Mouse (Mus musculus) right cerebral cortex, adult 18-20 months (tissue): Measurements from ENCODE around the gene Adarb1.

Experiments
- DNase-seq: peaks from one replicate; pipeline ENCODE4 v3.0.0; 2022; ENCODE audit warnings: mixed read lengths

Gene Adarb1

DNA sequence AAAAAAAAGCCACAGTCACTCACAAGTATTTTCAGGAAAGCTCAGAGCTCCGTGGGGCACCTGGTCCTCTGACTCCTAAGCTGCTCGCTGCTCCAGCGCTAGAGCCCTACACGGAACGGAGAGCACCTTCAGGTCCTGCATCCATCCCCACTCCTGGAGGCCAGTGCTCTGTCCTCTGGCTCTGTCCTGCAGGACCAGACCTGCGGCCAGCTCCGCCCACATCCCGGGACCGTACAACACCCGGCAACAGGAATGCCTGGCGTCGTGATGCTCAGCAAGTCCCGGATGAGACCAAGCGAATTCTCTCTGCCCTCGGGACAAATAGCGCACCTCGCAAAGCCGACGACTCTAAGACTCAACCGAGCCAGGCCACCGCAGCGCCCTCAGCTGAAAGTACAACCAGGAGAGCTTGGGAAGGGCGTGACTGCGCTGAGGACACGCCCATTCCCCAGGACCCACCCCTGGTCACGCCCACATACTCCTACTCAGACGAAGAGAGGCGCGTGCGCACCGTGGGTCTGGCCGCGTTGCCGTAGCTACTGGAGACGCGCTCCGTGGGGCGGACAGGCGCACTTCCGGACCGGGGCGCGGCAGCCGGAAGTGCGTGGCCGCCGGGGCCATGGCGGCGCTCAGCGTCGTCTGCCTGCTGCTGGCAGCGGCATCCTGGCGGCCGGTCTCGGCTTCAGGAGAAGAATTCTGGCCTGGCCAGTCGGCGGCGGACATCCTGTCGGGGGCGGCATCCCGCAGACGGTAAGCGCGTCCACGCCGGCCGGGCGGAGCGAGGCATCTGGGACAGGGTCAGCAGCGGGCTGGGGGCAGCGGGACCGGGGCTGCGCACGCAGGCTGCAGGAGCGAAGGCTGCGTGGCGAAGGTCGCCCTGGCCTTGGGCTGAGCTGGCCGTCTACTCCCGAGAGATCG, 159.1 kb downstream of the Adarb1 start, which contains the start of gene Pofut2:
Gene Pofut2 (plus strand): TSS at position 515 of the 918 bp plus-strand sequence.
- peak; percentile 96 for DNase-seq

DNA sequence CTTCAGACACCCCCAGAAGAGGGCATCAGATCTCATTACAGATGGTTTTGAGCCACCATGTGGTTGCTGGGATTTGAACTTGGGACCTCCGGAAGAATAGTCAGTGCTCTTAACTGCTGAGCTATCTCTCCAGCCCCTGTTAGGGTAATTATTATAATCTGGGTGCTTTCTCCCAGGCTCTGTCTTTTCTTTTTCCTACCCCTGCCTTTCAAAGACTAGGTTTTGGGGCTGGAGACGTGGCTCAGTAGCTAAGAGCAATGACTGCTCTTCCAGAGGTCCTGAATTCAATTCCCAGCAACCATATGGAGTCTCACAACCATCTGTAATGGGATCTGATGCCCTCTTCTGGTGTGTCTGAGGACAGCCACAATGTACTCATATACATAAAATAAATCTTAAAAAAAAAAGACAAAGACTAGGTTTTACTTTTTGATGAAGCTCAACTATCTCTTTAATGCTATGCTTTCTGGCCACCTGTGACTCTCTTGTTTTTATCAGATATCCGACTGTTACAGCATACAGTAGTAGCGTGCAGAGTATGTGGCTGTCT, 160.0 kb downstream of the Adarb1 start:
- DNase-seq, result no peak

DNA sequence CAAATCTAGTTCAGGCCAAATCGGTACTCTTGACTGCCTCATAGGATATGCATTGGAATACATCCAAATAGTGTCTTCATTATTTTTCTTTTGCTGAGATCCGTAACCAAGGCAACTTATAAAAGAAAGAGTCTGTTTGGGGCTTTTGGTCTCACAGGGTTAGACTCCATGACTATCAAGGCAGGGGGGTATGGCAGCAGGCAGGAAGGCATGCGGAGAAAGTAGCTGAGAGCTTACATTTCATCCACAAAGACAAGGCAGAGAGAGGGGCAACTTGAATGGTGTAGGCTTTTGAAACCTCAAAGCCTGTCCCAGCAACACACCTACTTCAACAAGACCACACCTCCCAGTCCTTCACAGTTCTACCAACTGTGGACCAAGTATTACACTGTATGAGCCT, 162.4 kb downstream of the Adarb1 start:
- DNase-seq, result no peak

DNA sequence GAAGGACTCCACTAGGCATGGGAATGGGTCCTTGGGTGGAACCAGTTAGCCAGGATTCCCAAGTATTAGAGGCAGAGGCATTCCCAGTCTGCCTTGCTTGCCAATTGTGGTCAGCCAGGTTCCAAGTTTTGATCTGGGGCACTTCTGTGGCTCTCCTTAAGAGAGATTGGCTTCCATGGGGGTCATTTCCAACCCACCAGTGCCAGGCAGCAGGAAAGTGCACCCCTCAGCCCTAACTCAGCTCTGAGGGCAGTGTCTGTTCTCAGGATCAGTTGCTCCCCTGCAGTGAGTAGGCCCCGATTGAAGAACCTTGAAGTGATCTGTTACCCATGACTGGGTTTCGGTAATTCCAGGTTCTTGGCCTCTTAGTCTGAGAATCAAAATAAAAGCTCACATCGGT, 162.8 kb downstream of the Adarb1 start:
- DNase-seq, result no peak

DNA sequence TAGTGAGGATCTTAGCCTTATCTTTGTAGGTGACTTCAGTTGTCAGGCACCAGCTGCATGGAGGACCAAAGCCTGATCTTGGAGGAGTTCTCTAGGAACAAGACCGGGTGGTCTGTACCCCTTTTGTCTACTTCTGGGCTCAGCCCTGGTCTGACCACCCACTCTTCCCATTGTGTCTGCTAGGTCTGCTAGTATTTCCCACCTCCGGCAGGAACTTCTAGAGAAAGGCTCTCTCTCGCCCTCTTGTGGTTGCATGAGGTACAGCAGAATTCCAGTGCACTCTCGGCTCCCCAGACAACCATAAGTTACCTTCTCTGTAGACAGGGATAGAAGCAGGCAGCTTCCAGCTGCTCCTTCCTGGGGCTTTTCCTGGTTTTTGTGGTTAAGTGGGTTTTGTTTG, 165.3 kb downstream of the Adarb1 start:
- peak; percentile 80 for DNase-seq

DNA sequence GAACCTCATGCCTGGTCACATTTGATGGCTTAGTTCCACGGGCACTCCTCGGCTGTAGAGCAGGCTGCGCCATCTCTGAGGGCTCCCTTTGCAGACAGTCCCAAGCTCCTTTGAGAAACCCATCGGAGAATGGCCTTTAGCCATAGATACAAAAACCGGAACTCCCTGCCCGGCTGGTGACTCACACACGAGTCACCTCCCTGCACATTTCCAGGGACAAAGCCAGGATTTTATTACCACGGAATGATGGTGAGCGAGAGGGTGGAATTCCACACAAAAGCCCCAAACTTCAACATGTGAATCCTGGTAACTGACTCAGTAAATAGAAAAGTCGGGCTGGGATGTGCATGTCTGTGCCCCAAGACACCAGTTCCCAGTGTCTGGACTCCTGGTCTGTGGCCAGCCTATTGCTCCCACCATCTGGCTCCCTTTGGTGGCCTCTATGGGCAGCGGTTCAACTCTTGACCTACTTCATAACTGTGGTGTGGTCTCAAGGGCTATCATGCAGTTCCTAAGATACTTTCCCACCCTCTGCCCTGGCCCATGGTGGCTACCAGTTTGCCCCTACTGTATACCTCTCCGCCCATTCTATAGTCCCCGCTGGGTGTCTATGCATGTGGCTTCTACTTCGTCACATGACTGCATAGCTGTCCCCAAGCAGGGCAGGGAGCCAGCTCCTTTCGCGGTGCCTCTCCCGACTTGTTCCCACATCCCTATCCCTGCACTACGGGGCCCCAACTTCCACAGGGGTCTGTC, 166.1 kb downstream of the Adarb1 start:
- DNase-seq, result peak; percentile 31

DNA sequence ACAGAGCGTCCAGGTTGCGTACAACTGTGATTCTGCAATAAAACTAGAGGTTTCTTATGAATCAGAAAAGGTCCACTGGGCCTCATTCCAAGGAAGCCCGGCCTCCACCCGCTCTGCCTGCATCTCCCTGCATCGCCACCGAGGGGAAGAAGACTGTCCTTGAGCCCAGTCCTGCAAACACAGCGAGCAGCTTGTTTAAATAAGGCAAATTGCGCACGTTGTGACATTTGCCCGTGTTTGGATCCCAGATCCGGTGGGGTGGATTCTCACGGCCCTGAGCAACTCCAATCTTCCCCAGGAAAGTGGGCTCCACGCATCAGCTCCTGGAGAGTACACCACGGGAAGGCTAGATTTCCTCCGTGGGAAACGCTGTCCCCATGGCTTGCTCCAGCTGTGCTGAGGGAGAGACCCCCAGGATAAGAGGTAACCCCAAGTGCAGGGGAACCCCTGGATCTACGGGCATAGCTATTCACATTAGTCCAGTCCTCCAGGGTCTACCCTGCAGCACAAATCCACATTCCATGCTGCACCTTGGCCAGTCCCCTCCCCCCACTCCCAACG, 166.8 kb downstream of the Adarb1 start:
- DNase-seq, result no peak

DNA sequence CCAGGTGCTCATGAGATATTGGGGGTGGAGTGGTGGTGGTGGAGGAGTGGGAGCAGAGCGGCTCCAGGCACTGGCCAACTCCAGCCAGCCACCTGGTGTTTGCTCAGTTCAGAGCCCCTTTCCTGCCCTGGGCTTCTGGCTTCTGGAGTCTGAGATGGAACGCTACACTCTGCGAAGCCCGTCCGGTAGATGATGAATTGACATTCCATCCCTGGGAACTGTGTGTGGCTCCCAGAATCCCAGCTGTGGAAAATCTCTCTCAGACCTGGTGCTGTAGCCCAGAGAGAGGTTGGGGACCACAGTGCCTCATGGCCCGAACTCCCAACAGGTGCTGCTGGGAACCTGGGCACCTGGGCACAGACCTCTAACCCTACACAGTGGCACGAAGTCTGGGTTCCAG, 170.4 kb downstream of the Adarb1 start:
- DNase-seq, result no peak

DNA sequence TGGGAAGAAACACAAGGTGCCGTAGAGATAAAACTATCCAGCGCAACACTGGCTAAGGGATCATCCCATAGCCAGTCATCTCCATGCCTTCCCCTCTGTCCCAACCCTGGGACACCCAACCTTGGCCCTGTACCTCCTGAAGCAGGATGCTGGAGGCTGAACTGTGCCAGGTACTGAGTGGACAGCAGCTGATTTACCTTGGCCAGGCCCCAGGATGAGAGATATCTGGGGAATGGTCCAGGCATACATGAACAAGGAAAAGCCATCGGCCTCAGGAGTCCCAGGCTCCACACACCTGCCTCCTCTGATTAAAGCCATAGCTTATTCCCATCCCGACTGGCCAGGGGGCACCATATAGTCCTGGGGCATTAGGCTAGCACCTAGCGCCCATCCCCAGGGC, 171.0 kb downstream of the Adarb1 start:
- no peak for DNase-seq

DNA sequence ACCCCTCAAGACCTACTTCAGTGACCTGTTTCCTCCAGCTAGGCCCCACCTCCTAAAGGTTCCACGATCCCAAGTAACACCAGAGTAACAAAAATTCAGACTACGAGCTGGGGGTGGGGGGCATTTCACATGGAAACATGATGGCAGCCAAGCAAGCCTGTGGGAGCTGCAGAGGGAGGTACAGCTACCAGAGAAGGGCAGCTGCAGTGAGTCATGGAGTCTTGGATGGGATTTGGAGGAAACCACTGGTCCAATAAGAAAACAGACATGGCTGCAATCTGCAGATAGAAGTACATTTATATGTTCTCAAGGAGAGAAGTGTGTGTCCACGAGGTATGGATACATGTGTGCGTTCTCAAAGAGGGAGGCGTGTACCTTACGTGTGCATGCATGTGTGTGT, 173.3 kb downstream of the Adarb1 start:
- no peak for DNase-seq

DNA sequence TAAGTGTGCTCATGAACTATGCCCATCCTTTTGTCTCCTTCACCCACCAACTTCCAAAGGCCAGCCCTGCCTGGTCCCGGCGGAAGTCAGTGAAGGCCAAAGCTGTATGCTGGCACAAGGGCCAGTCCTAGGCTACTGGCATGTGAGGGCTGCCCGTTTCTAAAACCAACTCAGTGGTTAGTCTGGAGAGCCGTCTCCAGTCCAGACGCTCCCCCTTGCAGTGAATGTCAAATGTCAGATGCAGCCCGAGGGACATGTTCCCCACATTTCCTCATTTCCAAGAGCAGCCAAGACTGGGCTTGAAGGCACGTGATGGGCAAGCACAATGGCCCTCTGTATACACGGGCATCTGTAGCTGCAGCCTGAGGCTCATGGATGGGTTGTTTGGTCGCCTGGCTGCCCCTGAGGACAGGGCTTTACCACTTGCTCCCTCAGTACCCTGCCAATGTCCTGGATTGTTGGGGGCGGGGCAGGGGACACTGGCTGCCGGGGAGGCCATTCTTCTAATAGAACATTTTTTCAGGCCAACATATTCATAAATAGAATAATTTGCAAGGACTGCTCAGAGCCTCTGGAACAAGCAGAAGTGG, 174.4 kb downstream of the Adarb1 start:
- DNase-seq, result no peak

DNA sequence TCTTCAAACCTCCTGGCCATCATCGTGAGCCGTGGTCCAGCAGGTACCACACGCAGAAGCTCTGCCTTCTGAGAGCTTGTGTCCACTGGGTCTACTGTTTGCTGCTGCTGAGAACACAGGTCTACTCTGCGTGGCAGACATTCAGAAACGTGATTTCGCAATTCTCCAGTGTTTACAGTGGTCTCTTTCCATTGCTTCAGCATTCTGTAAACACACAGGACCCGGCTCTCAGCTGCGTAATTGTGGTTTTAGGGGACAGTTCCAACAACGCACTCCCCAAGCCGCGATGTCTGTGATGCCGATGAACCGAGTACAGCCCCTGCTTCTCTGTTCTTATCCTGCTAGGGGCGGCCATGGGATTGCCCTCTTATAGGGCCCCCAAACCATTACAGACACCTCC, 175.2 kb downstream of the Adarb1 start:
- DNase-seq, result no peak

DNA sequence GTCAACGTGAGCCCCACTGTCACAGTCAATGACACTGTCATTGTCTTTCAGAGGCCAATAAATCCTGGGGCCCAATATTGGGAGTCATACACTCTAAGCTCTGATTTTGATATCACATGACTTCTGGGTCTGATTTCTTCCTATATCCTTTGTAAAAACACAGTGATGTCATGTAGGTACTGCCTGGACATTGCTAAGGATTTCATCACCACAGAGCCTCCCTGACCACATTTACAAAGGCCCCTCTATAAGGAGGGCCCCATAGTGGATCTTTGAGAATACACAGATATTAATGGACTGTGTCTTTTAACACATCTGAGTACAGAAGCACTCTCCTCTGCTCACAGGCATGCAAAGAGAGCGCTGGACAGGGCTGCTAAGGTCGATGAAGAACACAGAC, 175.7 kb downstream of the Adarb1 start:
- DNase-seq, result no peak

DNA sequence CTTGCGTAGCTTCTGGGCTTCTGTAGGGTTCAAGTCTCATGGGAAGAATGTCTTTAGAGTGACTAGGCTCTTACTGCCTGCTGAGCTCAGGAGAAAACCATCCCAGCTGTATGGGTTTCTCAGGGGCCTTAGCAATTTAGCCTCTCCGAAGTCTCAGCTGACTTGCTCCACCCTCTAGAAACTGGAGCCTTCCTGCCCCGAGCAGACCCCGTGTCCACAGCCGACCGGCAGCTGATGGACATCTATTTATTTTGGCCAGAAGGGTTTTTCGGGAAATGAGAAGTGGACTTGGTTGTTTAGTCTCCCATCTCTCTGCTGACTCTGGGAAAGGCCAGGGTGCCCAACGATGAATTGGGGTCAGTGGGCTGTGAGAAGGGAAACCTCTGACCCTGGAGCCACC, 177.3 kb downstream of the Adarb1 start:
- DNase-seq, result no peak
